Mouse (Mus musculus): ENCODE results near the gene Lcn4. TPM values are rescaled to one million over a fixed set of nuclear protein-coding genes. Genes with fewer than 3 reads are reported as not detected.
"Not testable (repeated sequence)": the region's sequence is repeated elsewhere in the genome, so short reads cannot be mapped to it uniquely, and the experiment has no call there.

The Lcn4 gene
- not detected for total RNA-seq (2022)

DNA sequence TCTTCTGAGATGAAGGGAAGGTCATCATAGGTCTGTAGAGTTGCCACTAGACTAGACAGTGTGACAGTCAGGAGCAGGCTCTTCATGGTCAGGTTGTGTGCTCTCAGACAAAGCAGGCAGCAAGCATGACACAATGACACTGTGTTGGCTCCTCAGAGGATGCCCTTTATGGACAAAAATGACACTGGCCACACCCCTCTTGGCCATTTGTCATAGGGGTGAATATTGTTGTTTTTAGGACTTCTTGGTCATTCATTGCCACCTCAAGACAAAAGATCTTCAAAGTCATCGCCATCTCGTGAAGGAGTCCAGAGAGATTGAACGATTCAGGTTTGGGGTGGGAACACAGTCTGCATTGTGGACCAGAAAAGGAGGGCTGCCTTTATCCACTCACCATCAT lies at the start of gene Lcn4:
Lcn4 (minus strand) TSS at position 101 of the 400 bp plus-strand sequence.
- no peak for DNase-seq (ENCODE audit: low spot score in 2 of 2)

DNA sequence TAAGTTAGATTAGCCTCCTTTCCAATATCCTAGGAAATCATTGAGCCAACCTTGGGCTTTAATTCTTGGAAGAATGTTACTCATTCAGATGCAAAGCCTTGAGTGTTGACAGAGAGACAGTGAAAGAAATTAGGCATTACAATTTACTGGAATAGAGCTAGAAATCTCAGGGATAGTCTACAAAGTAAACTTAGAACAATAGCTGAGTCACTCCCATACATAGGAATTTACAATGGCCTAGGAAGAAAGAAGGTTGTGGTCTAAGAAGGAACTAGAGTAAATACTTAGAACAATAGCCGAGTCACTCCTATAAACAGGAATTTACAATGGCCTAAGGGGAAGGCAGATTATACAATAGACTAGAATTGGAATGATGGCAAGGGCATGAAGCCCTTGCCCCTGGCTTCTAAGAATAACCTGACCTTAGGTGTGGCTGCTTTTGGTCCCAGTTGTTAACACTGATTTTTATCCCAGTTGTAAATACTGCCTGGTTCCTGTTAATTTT lies 15.1 kb upstream of the Lcn4 start:
- no peak for DNase-seq (ENCODE audit: low spot score in 2 of 2)

DNA sequence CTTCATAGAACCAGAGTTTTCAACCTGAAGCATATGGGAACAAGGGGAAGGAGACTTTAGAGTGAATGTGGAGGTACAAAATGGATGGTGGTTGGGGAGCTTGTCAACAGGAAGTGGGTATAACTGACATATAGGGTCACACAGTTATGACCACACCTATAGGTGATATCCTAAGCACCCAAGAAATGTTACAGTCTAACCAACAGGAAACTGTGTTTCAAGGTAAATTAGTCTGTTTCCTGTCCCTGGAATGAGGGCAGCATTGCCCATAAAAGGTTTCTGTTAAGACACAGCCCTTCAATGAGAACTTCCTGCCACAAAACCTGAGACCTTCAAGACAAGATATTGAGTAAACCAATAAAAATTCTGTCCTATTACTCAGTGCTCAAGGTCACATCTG lies 2.3 kb downstream of the Lcn4 start:
- no peak for DNase-seq (ENCODE audit: low spot score in 2 of 2)

GRCm38 (mm10) chr2:26663551-26663950 lies 7.5 kb downstream of the Lcn4 start:
- not testable (repeated sequence) for DNase-seq (ENCODE audit: low spot score in 2 of 2)

- no peak for DNase-seq (ENCODE audit: low spot score in 2 of 2)
These were observed 8.0 kb downstream of the Lcn4 start for GRCm38 (mm10) chr2:26663112-26663511.

- no peak for DNase-seq (ENCODE audit: low spot score in 2 of 2)
These were observed 8.6 kb downstream of the Lcn4 start for GRCm38 (mm10) chr2:26662509-26662882.

DNA sequence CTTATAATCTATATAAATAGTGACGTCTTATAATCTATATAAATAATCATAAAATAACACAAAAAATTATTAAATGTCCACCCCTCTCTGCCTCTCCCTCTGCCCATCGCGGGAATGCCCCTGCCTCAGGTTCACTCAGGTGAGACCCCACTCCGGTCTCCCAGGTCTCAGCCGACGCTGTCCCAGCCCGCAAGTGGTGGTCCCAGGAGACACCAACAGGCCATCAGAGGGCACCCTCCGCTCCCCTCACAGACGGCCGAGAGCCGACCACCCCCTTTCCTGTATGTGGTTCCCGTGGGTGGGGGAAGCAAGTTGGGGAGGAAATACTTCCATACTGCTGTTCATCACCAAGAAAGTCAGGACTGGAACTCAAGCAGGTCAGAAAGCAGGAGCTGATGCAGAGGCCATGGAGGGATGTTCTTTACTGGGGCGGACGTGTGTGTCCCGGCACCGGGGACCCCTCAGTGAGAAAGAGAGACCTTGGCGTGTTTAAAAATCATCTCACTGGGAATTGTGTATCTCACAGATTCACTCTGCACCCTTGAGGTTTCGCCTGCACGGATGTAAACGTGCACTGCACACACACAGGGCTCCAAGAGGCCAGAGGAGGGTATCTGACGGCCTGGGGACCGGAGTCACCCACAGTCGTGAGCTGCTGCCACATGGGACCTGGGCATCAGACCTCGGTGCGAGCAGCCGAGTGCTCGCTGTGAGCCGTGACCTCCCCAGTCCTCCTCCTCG lies 9.1 kb downstream of the Lcn4 start:
- DNase-seq (ENCODE audit: low spot score in 2 of 2), result no peak

GRCm38 (mm10) chr2:26661143-26661752 lies 9.8 kb downstream of the Lcn4 start:
- DNase-seq (ENCODE audit: low spot score in 2 of 2), result no peak

GRCm38 (mm10) chr2:26657426-26657825 lies 13.7 kb downstream of the Lcn4 start:
- no peak for DNase-seq (ENCODE audit: low spot score in 2 of 2)

DNA sequence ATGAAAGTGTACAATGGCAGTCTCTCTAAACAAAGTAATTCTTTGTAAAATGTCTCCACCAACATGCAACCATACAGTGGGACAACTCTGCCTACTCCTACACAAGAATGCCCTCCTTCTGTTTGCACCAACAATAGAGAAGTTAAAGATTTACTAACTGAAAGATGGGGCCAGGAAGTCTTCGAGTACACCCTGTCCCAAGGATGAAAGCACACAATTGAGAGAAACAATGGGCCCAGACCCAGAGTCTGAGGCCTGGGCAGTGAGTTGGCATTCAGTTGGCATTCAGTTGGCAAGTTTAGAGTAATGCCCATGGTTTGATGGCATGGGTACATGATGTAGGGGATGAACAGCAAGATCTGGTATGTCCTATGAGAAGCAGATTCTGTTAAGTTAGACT lies 16.4 kb downstream of the Lcn4 start:
- DNase-seq (ENCODE audit: low spot score in 2 of 2), result no peak

GRCm38 (mm10) chr2:26646643-26647293 lies 24.3 kb downstream of the Lcn4 start:
- peak; percentile 62 for DNase-seq (ENCODE audit: low spot score in 2 of 2)

GRCm38 (mm10) chr2:26643942-26644341 lies 27.1 kb downstream of the Lcn4 start:
- no peak for DNase-seq (ENCODE audit: low spot score in 2 of 2)

- no peak for DNase-seq (ENCODE audit: low spot score in 2 of 2)
These were observed 30.0 kb downstream of the Lcn4 start for GRCm38 (mm10) chr2:26641006-26641647.

GRCm38 (mm10) chr2:26639838-26640830 lies 30.9 kb downstream of the Lcn4 start:
- DNase-seq (ENCODE audit: low spot score in 2 of 2), result peak; percentile 92 to 93

- DNase-seq (ENCODE audit: low spot score in 2 of 2), result no peak
These were observed 32.0 kb downstream of the Lcn4 start for GRCm38 (mm10) chr2:26639083-26639482.

DNA sequence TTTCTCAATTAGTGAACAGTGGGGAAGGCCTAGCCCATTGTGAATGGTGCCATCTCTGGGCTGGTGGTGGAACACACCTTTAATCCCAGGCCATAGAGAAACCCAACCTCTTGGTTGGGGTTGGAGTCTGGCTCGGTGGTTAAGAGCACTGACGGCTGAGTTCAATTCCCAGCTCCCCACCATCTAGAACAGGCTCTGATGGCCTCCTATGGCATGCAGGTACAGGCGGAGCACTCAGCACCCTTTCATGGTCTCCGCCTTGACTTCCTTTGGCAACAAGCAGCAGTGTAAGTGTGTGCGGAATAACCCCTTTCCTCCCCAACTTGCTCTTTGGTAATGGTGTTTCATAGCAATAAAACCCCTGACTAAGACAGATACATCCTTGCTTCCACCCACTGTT lies 32.5 kb downstream of the Lcn4 start:
- no peak for DNase-seq (ENCODE audit: low spot score in 2 of 2)

- no peak for DNase-seq (ENCODE audit: low spot score in 2 of 2)
These were observed 33.0 kb downstream of the Lcn4 start for GRCm38 (mm10) chr2:26638039-26638438.

DNA sequence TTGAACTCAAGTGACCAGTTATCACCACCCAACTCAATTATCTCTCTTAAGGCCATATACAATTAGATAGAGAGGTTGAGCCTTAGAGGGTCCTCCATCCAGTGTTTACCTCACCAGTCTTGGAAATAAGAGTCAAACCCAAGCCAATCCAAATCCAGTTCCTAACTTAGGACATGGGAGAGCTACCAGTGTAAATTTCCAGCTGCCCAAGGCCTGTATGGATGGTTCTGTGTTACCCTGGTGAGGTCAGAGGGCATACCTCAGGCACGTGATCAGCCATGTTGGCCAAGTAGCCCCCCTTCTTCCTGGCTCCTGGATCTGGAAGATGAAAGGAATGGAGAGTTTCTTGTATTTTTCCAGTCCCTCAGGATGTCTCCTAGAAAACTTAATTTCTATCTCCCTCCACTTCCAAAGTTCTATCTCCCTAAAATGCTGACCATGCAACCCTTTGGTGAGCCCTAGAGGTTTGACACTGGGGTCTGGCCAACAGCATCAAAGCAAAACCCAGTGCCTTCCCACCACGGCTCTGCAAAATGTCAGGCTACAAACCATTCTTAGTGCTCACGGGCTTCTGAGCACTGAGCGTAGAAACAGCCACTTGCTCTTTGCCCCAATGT lies 33.7 kb downstream of the Lcn4 start:
- no peak for DNase-seq (ENCODE audit: low spot score in 2 of 2)

DNA sequence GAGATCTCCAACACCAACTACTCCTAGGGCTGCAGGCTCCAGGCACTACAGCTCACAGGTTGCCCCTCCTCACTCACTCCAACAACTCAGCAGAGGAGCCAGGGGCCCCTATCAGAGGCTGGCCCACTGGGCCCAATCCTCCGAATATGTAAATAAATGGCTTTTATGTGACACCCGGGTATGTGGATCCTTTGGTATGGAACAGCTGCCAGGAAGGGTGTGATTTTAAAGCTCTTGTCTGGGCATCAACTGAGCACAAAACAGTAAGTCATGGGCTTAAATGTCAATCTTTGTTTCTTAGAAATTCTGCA lies 34.8 kb downstream of the Lcn4 start:
- DNase-seq (ENCODE audit: low spot score in 2 of 2), result no peak

GRCm38 (mm10) chr2:26635489-26636324 lies 35.4 kb downstream of the Lcn4 start:
- no peak for DNase-seq (ENCODE audit: low spot score in 2 of 2)

Data from gastrocnemius, adult 8-10 months (tissue).